Mouse (Mus musculus) embryonic facial prominence, embryonic 10.5 days (tissue): ENCODE results near the gene 4931440F15Rik. TPM values are rescaled to one million over a fixed set of nuclear protein-coding genes. Genes with fewer than 3 reads are reported as not detected.

ENCODE experiments used
- DNase-seq: peaks from one replicate; pipeline ENCODE4 v3.0.0-alpha.2; 2017; ENCODE audit warnings: low spot score
- H3K27ac ChIP-seq: fragments of 300-500 bp; sonication (generic); replicated peaks from 2 replicates; pipeline ENCODE4 v1.5.1; 2016; ENCODE audit warnings: mild to moderate bottlenecking
- H3K27me3 ChIP-seq: fragments of 300-500 bp; sonication (generic); replicated peaks from 2 replicates; pipeline ENCODE4 v1.6.1; 2016; ENCODE audit warnings: low read depth, mild to moderate bottlenecking; ENCODE audit not compliant: poor library complexity, severe bottlenecking
- H3K36me3 ChIP-seq: fragments of 300-500 bp; sonication (generic); replicated peaks from 2 replicates; pipeline ENCODE4 v1.6.1; 2016; ENCODE audit warnings: mild to moderate bottlenecking, moderate library complexity
- H3K4me1 ChIP-seq: fragments of 300-500 bp; sonication (generic); 2 replicates; pipeline ENCODE4 v1.6.1; 2016
- H3K4me3 ChIP-seq: fragments of 300-500 bp; sonication (generic); 2 replicates; pipeline ENCODE4 v1.5.1; 2016; ENCODE audit warnings: mild to moderate bottlenecking, moderate library complexity
- H3K9me3 ChIP-seq: fragments of 300-500 bp; sonication (generic); 2 replicates; pipeline ENCODE4 v1.6.1; 2016; ENCODE audit warnings: mild to moderate bottlenecking
- WGBS: fragments of 180-500 bp; shearing (Covaris S2); methylation state at CpG from one replicate; pipeline ENCODE4 v1.1.7; 2016; 5-methylcytosine and 5-hydroxymethylcytosine counted together
- polyA plus RNA-seq: library from polyadenylated mRNA; unstranded; fragments of >200 nt; fragmentation: Nextera tagmentation; extraction: Ambion mirVana; gene quantifications from 2 replicates; pipeline ENCODE4 v1.2.1, GENCODE M21; 2016

4931440F15Rik gene
- polyA plus RNA-seq, 1 experiment from 2014 or later, result 0.15 TPM

GRCm38 (mm10) chr11:29794475-29794874 is 31.0 kb downstream of the 4931440F15Rik start:
- H3K4me1 ChIP-seq, result no peaks in the 10 kb centered on the region
- H3K27ac ChIP-seq, result no peak overlapping the region
- H3K4me3 ChIP-seq, result no peak overlapping the region
- no peak for DNase-seq
- H3K27me3 ChIP-seq, result no peaks in the 10 kb centered on the region
- no peaks in the 10 kb centered on the region for H3K36me3 ChIP-seq
- no peaks in the 10 kb centered on the region for H3K9me3 ChIP-seq
- WGBS, result 53% methylated on average over 2 of the region's 2 CpGs

- no peaks in the 10 kb centered on the region for H3K27me3 ChIP-seq
- no peaks in the 10 kb centered on the region for H3K36me3 ChIP-seq
- WGBS, result 86% methylated on average over 2 of the region's 2 CpGs
- DNase-seq, result no peak
- no peak overlapping the region for H3K27ac ChIP-seq
- H3K9me3 ChIP-seq, result no peaks in the 10 kb centered on the region
- H3K4me1 ChIP-seq, result no peaks in the 10 kb centered on the region
- H3K4me3 ChIP-seq, result no peak overlapping the region
Observed at GRCm38 (mm10) chr11:29790796-29791195, 34.7 kb downstream of the 4931440F15Rik start.

- H3K4me1 ChIP-seq, result no peaks in the 10 kb centered on the region
- H3K36me3 ChIP-seq, result no peaks in the 10 kb centered on the region
- no peak overlapping the region for H3K27ac ChIP-seq
- WGBS, result 77% methylated on average over 6 of the region's 6 CpGs
- no peak for DNase-seq
- H3K4me3 ChIP-seq, result no peak overlapping the region
- no peaks in the 10 kb centered on the region for H3K9me3 ChIP-seq
- no peaks in the 10 kb centered on the region for H3K27me3 ChIP-seq
Observed at GRCm38 (mm10) chr11:29788921-29789638, 36.4 kb downstream of the 4931440F15Rik start.

GRCm38 (mm10) chr11:29788499-29788898 is 37.0 kb downstream of the 4931440F15Rik start:
- Histone ChIP-seq H3K27me3 (no peaks in the 10 kb centered on the region), H3K9me3 (no peaks in the 10 kb centered on the region)
- 77% methylated on average over 1 of the region's 1 CpGs for WGBS

GRCm38 (mm10) chr11:29787473-29787872 is 38.0 kb downstream of the 4931440F15Rik start:
- DNase-seq, result no peak
- Histone ChIP-seq H3K4me3 (no peak overlapping the region), H3K4me1 (no peaks in the 10 kb centered on the region), H3K9me3 (no peaks in the 10 kb centered on the region), H3K27ac (no peak overlapping the region), H3K27me3 (no peaks in the 10 kb centered on the region), H3K36me3 (no peaks in the 10 kb centered on the region)
- WGBS, result 21% methylated on average over 5 of the region's 5 CpGs

More at GRCm38 (mm10) chr11:29788499-29788898, 37.0 kb downstream of the 4931440F15Rik start:
- Histone ChIP-seq H3K4me1 (no peaks in the 10 kb centered on the region), H3K36me3 (no peaks in the 10 kb centered on the region), H3K27ac (no peak overlapping the region), H3K4me3 (no peak overlapping the region)
- DNase-seq, result no peak

- Histone ChIP-seq H3K36me3 (no peaks in the 10 kb centered on the region), H3K4me1 (no peaks in the 10 kb centered on the region), H3K27me3 (no peaks in the 10 kb centered on the region), H3K9me3 (no peaks in the 10 kb centered on the region), H3K4me3 (no peak overlapping the region), H3K27ac (no peak overlapping the region)
- WGBS, result 88% methylated on average over 6 of the region's 6 CpGs
- no peak for DNase-seq
Observed at GRCm38 (mm10) chr11:29786583-29787219, 38.8 kb downstream of the 4931440F15Rik start.

GRCm38 (mm10) chr11:29779409-29780026 is 46.0 kb downstream of the 4931440F15Rik start:
- Histone ChIP-seq H3K36me3 (no peaks in the 10 kb centered on the region), H3K27me3 (no peaks in the 10 kb centered on the region), H3K27ac (no peak overlapping the region), H3K4me1 (peaks cover 2% of the 10 kb centered on the region), H3K9me3 (no peaks in the 10 kb centered on the region), H3K4me3 (no peak overlapping the region)
- DNase-seq, result no peak
- WGBS, result 32% methylated on average over 2 of the region's 2 CpGs

GRCm38 (mm10) chr11:29778936-29779335 is 46.5 kb downstream of the 4931440F15Rik start:
- DNase-seq, result no peak
- peaks cover 4% of the 10 kb centered on the region for H3K4me1 ChIP-seq
- 65% methylated on average over 3 of the region's 3 CpGs for WGBS
- H3K36me3 ChIP-seq, result no peaks in the 10 kb centered on the region
- H3K9me3 ChIP-seq, result no peaks in the 10 kb centered on the region
- H3K4me3 ChIP-seq, result no peak overlapping the region
- no peak overlapping the region for H3K27ac ChIP-seq
- no peaks in the 10 kb centered on the region for H3K27me3 ChIP-seq

- Histone ChIP-seq H3K27ac (no peak overlapping the region), H3K27me3 (no peaks in the 10 kb centered on the region), H3K9me3 (no peaks in the 10 kb centered on the region), H3K4me3 (no peak overlapping the region), H3K36me3 (no peaks in the 10 kb centered on the region), H3K4me1 (peaks cover 4% of the 10 kb centered on the region)
- no peak for DNase-seq
Observed at GRCm38 (mm10) chr11:29777964-29778363, 47.5 kb downstream of the 4931440F15Rik start.

- 51% methylated on average over 2 of the region's 2 CpGs for WGBS
- Histone ChIP-seq H3K9me3 (no peaks in the 10 kb centered on the region), H3K4me3 (no peak overlapping the region), H3K27me3 (no peaks in the 10 kb centered on the region; the same call in 1 of the 2 replicates), H3K36me3 (no peaks in the 10 kb centered on the region), H3K4me1 (peaks cover 4% of the 10 kb centered on the region), H3K27ac (no peak overlapping the region)
- no peak for DNase-seq
Observed at GRCm38 (mm10) chr11:29774760-29775159, 50.7 kb downstream of the 4931440F15Rik start.

GRCm38 (mm10) chr11:29774296-29774695 is 51.2 kb downstream of the 4931440F15Rik start:
- Histone ChIP-seq H3K4me3 (no peak overlapping the region), H3K9me3 (no peaks in the 10 kb centered on the region), H3K36me3 (no peaks in the 10 kb centered on the region), H3K27ac (no peak overlapping the region), H3K27me3 (no peaks in the 10 kb centered on the region; the same call in 1 of the 2 replicates), H3K4me1 (peaks cover 4% of the 10 kb centered on the region)
- 46% methylated on average over 2 of the region's 2 CpGs for WGBS
- no peak for DNase-seq
